ENCODE assay signal across 29 mouse cellular contexts in the genomic region with DNA sequence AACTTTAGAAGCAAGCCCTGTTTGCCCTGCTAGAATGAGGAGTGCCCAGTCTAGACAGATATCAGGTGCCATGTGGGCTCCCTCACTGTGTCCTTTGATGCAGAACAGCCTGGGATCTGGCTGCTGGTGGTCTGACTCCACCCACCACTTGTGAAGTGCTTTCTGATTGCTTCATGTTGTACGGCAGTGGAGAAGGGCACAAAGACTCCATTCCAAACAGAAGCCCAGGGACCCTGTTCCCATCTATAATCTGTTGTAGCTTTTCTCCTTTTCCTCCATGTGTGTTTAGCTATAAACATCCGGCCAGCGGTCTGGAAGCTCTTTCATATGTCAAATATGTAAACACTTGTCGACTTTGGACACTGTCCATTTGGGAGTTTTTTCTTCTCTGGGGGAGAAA. TPM values are rescaled to one million over a fixed set of nuclear protein-coding genes. Genes with fewer than 3 reads are reported as not detected.
DNase-seq lines count a peak whose midpoint lies in the region; ATAC-seq and TF ChIP-seq lines count a peak whose summit lies in the region.
"Had no signal": no experiment of that assay in that cellular context is flagged by ENCODE, and none has a peak within 500 bp of the region (broad histone marks: within the 10 kb centered on the region; RNA-seq: fewer than 3 reads in every experiment).

No protein-coding gene starts in this region.

- H3K9ac ChIP-seq in intestine, embryonic 14.5 days (ENCODE audit: low read length): no peak overlapping the region
- no peak overlapping the region for H3K9ac ChIP-seq in intestine, postnatal 0 days (ENCODE audit: low read depth, low read length)
- H3K9ac ChIP-seq in lung, embryonic 16.5 days (ENCODE audit: low read length): no peak overlapping the region
- no peak overlapping the region for H3K9ac ChIP-seq in stomach, embryonic 15.5 days
- H3K9ac ChIP-seq: embryonic facial prominence, embryonic 15.5 days; forebrain, postnatal 0 days; hindbrain, embryonic 13.5 days; liver, embryonic 14.5 days; midbrain, embryonic 13.5 days; neural tube, embryonic 13.5 days had no signal

- no peak for DNase-seq in intestine, embryonic 14.5 days (ENCODE audit: low spot score)
- peak; percentile 45 for DNase-seq in NIH3T3 (ENCODE audit: low read depth)
- no peak for DNase-seq in adrenal gland, adult 18-20 months (ENCODE audit: low spot score in 2 of 2)
- no peak for DNase-seq in thymus, postnatal 25 days
- DNase-seq: adrenal gland, postnatal 36 days; cerebellum, adult 18-20 months; cerebellum, postnatal 36 days; forebrain, postnatal 0 days; heart, postnatal 14 days; kidney, adult 11 months; thymus, adult 2 months had no signal

- H3K4me1 ChIP-seq in intestine, embryonic 14.5 days (replicated peaks; ENCODE audit: control insufficient read depth, insufficient read depth, low read length): peaks cover 16% of the 10 kb centered on the region; the same call in 1 of the 2 replicates
- H3K4me1 ChIP-seq in intestine, postnatal 0 days (replicated peaks; ENCODE audit: control insufficient read depth, insufficient read depth, low read length): no peaks in the 10 kb centered on the region; the same call in 1 of the 2 replicates
- peaks cover 15% of the 10 kb centered on the region; the same call in 1 of the 2 replicates for H3K4me1 ChIP-seq in lung, embryonic 16.5 days (replicated peaks; ENCODE audit: control insufficient read depth, insufficient read depth, low read length)
- peaks cover 3% of the 10 kb centered on the region; the same call in 1 of the 2 replicates for H3K4me1 ChIP-seq in stomach, embryonic 15.5 days
- H3K4me1 ChIP-seq: embryonic facial prominence, embryonic 15.5 days; forebrain, embryonic 10.5 days; hindbrain, embryonic 13.5 days; midbrain, embryonic 13.5 days; neural tube, embryonic 13.5 days had no signal

- peak overlapping the region; percentile 57 for H3K27ac ChIP-seq in intestine, embryonic 14.5 days (ENCODE audit: low read depth)
- H3K27ac ChIP-seq in intestine, postnatal 0 days (ENCODE audit: low read depth, low read length): no peak overlapping the region
- no peak overlapping the region for H3K27ac ChIP-seq in lung, embryonic 16.5 days (ENCODE audit: low read length)
- H3K27ac ChIP-seq in stomach, embryonic 15.5 days: peak overlapping the region; percentile 18; the same call in 1 of the 2 replicates
- H3K27ac ChIP-seq: embryonic facial prominence, embryonic 15.5 days; forebrain, embryonic 10.5 days; hindbrain, embryonic 13.5 days; liver, embryonic 14.5 days; midbrain, embryonic 13.5 days; neural tube, embryonic 13.5 days had no signal

- H3K4me2 ChIP-seq in intestine, embryonic 14.5 days (ENCODE audit: low read length): no peak overlapping the region
- no peak overlapping the region for H3K4me2 ChIP-seq in intestine, postnatal 0 days (replicated peaks; ENCODE audit: low read depth)
- H3K4me2 ChIP-seq in lung, embryonic 16.5 days (ENCODE audit: low read depth, low read length): no peak overlapping the region
- no peak overlapping the region for H3K4me2 ChIP-seq in stomach, embryonic 15.5 days
- H3K4me2 ChIP-seq: embryonic facial prominence, embryonic 15.5 days; heart, embryonic 11.5 days; hindbrain, embryonic 13.5 days; midbrain, embryonic 13.5 days; neural tube, embryonic 13.5 days had no signal

- no peaks in the 10 kb centered on the region for H3K9me3 ChIP-seq in intestine, embryonic 14.5 days (ENCODE audit: control insufficient read depth, low read length)
- H3K9me3 ChIP-seq in intestine, postnatal 0 days (ENCODE audit: control insufficient read depth): no peaks in the 10 kb centered on the region
- H3K9me3 ChIP-seq in lung, embryonic 16.5 days (ENCODE audit: control insufficient read depth, low read length): no peaks in the 10 kb centered on the region
- no peaks in the 10 kb centered on the region for H3K9me3 ChIP-seq in stomach, embryonic 15.5 days
- H3K9me3 ChIP-seq: embryonic facial prominence, embryonic 15.5 days; forebrain, embryonic 10.5 days; hindbrain, embryonic 13.5 days; midbrain, embryonic 13.5 days; neural tube, embryonic 13.5 days had no signal

- WGBS in intestine, embryonic 14.5 days: 26% methylated on average over 4 of the region's 4 CpGs
- 55% methylated on average over 4 of the region's 4 CpGs for WGBS in intestine, postnatal 0 days
- 21% methylated on average over 4 of the region's 4 CpGs for WGBS in lung, embryonic 16.5 days
- 38% methylated on average over 4 of the region's 4 CpGs for WGBS in stomach, embryonic 15.5 days

- no peak; the same call in 1 of the 2 replicates for ATAC-seq in intestine, embryonic 14.5 days (replicated peaks; ENCODE audit: low FRiP score, low TSS enrichment, low read depth)
- ATAC-seq in intestine, postnatal 0 days: no peak
- peak; percentile 88 for ATAC-seq in lung, embryonic 16.5 days (ENCODE audit: low read depth)
- peak; percentile 45; the same call in 1 of the 2 replicates for ATAC-seq in stomach, embryonic 15.5 days (ENCODE audit: insufficient read depth, low FRiP score, low read depth)
- ATAC-seq: activated CD4-positive, CD25-positive, alpha-beta regulatory T cell, adult 4 months; CD4-positive, CD25-positive, alpha-beta regulatory T cell, adult 4 months; forebrain, postnatal 0 days; midbrain, embryonic 13.5 days had no signal

- no peak overlapping the region for H3K4me3 ChIP-seq in intestine, embryonic 14.5 days (ENCODE audit: low read depth, low read length)
- H3K4me3 ChIP-seq in intestine, postnatal 0 days (ENCODE audit: low read depth, low read length): no peak overlapping the region
- no peak overlapping the region for H3K4me3 ChIP-seq in lung, embryonic 16.5 days (ENCODE audit: low read length)
- no peak overlapping the region for H3K4me3 ChIP-seq in stomach, embryonic 15.5 days (replicated peaks)
- H3K4me3 ChIP-seq: embryonic facial prominence, embryonic 15.5 days; forebrain, embryonic 10.5 days; hindbrain, embryonic 13.5 days; midbrain, embryonic 13.5 days; neural tube, embryonic 13.5 days had no signal

- TF ChIP-seq CTCF in intestine, postnatal 0 days (IDR thresholded peaks at IDR 0.05; ENCODE audit: low read depth): no peak

- peaks cover 84% of the 10 kb centered on the region for H3K36me3 ChIP-seq in intestine, embryonic 14.5 days (ENCODE audit: control insufficient read depth, insufficient read depth, low read length)
- peaks cover 79% of the 10 kb centered on the region for H3K36me3 ChIP-seq in intestine, postnatal 0 days (ENCODE audit: control insufficient read depth, insufficient read depth)
- peaks cover 7% of the 10 kb centered on the region for H3K36me3 ChIP-seq in lung, embryonic 16.5 days (ENCODE audit: control insufficient read depth, insufficient read depth, low read length)
- H3K36me3 ChIP-seq in stomach, embryonic 15.5 days: peaks cover 54% of the 10 kb centered on the region

- H3K27me3 ChIP-seq in intestine, embryonic 14.5 days (replicated peaks; ENCODE audit: control insufficient read depth, insufficient read depth, low read length): no peaks in the 10 kb centered on the region
- no peaks in the 10 kb centered on the region for H3K27me3 ChIP-seq in intestine, postnatal 0 days (replicated peaks; ENCODE audit: control insufficient read depth, insufficient read depth, low read length)
- no peaks in the 10 kb centered on the region for H3K27me3 ChIP-seq in lung, embryonic 16.5 days (ENCODE audit: control insufficient read depth, insufficient read depth, low read depth, low read length)
- H3K27me3 ChIP-seq in stomach, embryonic 15.5 days (replicated peaks): no peaks in the 10 kb centered on the region
- H3K27me3 ChIP-seq: embryonic facial prominence, embryonic 15.5 days; hindbrain, embryonic 13.5 days; midbrain, embryonic 13.5 days; neural tube, embryonic 13.5 days had no signal

RNA-seq across cellular contexts. Expression of gene Gm45521, which starts 37.2 kb away (rescaled TPM):
- polyA plus RNA-seq in intestine, embryonic 14.5 days (2014; fragmentation: Nextera tagmentation; extraction: Ambion mirVana): 0.38 TPM in 1 of 2 replicates, not detected in the other
- not detected in 2 replicates for polyA plus RNA-seq in intestine, postnatal 0 days (2015; fragmentation: Nextera tagmentation; extraction: Ambion mirVana)
- polyA plus RNA-seq in lung, embryonic 16.5 days (2015; fragmentation: Nextera tagmentation; extraction: Ambion mirVana): not detected in 2 replicates
- polyA plus RNA-seq in stomach, embryonic 15.5 days (2015; fragmentation: Nextera tagmentation; extraction: Ambion mirVana): 0.21 TPM in 1 of 2 replicates, not detected in the other
- total RNA-seq in adrenal gland, adult 18-20 months (2021): not detected
- total RNA-seq: adrenal gland, postnatal 36 days; forebrain, postnatal 0 days; gastrocnemius, postnatal 4 days; heart, postnatal 14 days; layer of hippocampus, postnatal 25 days; left cerebral cortex, postnatal 14 days; megakaryocyte, adult 5-6 weeks had no signal
- polyA plus RNA-seq: activated CD4-positive, CD25-positive, alpha-beta regulatory T cell, adult 4 months; CD4-positive, CD25-positive, alpha-beta regulatory T cell, adult 4 months; embryonic facial prominence, embryonic 15.5 days; forebrain, postnatal 0 days; limb, embryonic 14.5 days; liver, embryonic 14.5 days; small intestine, adult 2 months; thymus, adult 2 months had no signal

Comparison
In these comparisons a context has a peak if more than half of its experiments do, and no peak if none do; other contexts are left out.
1. H3K27ac ChIP-seq: peak in intestine, embryonic 14.5 days (single experiment) and stomach, embryonic 15.5 days (single experiment); none in intestine, postnatal 0 days (single experiment) and lung, embryonic 16.5 days (single experiment).
2. ATAC-seq: peak in lung, embryonic 16.5 days (single experiment) and stomach, embryonic 15.5 days (single experiment); none in intestine, embryonic 14.5 days (single experiment) and intestine, postnatal 0 days (single experiment).